Mouse (Mus musculus) spleen, embryonic (tissue): Measurements from ENCODE around the gene Zfp141.
"Not testable (repeated sequence)": the region's sequence is repeated elsewhere in the genome, so short reads cannot be mapped to it uniquely, and the experiment has no call there.

ENCODE experiments used
- CTCF ChIA-PET: fragments of 350-600 bp; sonication (Branson Sonifier 250); formaldehyde crosslinking; loops from one replicate; lab custom pipeline; 2022; lab: Charles Lee

Gene Zfp141

DNA sequence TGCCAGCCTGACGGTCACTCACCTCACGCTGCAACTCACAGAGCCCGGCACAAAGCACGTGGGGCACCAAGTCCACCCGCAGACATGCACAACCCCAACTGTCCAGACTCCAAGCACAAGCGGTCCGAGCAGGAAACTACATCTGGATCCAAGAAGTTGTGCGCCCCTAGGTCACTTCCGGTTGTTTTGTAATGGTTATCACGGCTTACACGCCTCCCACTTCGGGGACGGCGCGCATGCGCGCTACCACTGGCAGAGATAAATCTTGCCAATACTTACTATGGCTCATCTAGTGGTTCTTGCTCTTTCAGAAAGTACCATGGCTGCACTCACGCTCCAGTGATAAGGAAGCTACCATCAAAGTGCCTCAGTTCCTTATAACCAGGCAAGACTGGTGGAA, at the start of gene Zfp141:
TSS of gene Zfp141 (minus strand) at position 153 of the 400 bp plus-strand sequence.
- CTCF ChIA-PET = not testable (repeated sequence)

DNA sequence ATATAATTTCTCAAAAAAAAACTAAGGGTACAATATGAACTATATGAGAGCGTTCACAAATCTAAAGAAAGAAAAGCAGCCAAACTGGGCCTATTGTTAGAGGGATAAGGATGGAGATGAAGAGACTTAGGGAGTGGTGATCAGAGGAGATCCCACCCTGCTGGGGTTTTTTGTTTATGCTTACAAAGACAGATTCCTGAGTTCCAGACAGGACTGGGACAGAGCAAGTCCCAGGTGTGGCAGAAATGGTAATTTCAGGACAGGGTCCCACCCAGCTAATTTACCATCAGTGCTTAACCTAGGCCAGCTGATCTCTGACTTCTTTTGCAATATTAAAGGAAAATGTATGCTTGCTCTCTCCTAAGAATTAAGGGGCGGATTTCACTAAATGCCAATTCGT, 46.2 kb upstream of the Zfp141 start:
- CTCF ChIA-PET = no interaction called here

DNA sequence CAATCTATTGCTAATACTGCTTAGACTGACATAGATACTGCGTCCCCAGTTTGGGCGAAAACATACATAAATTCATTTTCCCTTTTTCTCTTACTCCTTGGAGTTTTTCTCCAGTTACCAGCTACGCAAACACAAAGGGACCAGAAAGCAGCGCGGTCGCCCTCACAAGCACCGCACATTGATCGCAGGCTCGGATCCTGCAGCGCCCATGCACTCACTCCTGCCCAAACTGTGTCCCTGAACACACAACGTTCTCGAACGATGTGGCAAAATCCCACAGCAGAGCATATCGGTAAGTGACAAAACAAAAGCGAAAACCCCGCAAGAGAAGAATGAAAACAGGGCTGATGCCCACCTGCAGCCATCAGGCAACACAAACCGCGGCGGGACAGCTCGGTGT, 354 bp downstream of the Zfp141 start:
- CTCF ChIA-PET = no interaction called here

DNA sequence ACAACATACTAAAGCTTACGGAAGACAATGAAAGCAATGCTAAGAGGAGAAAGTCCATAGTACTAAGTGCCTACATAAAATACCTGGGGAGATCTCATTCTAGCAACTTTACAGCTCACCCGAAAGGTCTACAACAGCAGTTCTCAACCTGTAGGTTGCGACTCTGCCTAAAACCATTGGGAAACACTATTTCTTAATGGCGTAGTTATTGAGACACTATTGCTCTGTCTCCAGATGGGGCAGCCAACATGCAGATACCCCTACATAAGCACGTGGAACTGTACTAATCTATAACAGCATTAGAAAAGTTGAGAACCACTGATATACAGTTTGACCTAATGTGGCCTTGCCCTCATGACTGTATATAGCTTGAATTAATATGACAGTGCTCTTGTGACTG, 7.3 kb downstream of the Zfp141 start:
- CTCF ChIA-PET = no interaction called here

DNA sequence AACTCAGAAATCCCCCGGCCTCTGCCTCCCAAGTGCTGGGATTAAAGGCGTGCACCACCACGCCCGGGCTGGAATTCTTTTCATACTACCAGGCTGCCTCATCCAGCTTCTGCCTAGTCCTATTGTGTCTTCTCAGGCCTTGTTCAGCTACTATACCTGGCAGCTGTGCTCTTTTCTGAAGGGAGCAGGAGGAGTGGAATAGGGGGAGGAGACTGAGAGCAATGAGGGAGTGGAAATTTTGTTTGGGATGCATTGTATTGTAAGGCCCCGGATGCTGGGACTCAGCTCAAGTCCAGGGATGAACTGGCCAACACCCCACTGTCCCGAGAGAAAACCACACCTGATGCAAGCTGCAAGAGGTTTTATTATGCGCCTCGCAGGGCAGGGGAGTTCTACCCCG, 8.2 kb downstream of the Zfp141 start:
- CTCF ChIA-PET = no interaction called here

DNA sequence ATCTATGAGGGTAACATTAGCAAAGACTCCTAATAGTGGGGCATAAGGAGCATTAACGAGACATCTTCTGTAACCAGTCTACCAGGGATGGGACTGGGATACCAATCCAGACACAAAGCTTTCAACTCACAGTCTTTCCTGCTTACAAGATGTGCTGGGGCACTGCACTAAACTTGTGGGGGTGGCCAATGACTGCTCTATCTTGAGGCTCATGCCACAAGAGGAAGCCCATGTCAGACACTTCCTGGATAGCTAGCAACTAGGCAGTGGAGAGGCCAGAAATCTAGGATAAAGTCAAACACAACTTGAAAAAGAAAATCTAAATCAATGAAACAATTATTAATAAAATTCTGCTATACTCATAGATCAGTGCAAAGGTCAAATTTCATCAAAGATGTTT, 9.3 kb downstream of the Zfp141 start:
- CTCF ChIA-PET = no interaction called here

DNA sequence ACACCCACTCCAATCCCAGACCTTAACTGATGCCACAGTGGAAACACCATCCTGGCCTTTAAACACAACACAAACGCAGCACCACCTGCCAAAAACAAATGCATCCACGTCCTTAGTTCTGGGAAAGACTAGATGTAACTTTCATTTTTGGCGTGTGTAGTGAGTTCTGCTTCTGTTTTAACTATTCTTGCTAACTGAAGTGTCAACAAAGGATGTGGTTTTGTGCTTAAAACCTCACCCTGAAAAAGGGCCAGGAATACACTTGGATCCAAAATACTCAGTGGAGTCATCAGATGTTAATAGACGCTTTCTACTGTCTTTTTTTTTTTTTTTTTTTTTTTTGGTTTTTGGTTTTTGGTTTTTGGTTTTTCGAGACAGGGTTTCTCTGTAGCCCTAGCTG, 14.7 kb downstream of the Zfp141 start:
- CTCF ChIA-PET = no interaction called here

DNA sequence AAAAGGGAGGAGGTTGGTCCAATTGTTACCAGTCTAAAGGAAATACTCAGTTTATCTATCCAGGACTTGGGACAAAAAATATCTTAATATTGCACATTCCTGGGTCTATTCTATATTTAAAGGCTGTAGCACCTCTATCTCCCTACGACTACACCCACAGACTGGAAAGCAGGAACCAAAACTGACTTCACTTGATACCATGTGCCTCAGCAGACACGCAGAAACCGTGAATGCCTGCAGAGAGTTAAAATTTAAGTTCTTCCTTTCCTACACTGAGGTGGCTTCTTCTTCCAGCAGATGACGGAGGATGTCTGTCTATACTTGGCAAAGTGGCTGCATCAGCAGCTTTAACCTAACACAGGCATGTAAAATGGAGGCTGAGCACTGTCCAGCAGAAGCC, 15.2 kb downstream of the Zfp141 start:
- CTCF ChIA-PET = no interaction called here

DNA sequence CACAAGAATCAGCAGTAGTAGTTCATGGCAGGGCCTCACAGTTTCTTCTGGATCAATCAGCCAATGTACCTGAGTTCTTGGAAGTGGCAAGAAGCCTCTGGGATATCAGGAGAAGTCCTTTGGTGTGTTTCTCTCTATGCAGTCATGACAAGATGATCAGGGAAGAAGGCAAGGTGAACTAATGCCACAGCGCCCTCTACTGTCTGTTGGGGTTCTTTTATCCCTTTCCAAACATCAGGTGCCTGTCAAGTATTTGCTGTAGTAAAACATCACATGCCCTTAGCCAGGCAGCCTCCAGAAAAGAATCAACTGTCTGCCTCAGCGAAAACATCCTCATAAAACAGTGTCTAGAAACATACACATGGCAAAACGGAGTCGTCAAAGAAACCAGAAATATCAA, 50.9 kb downstream of the Zfp141 start:
- CTCF ChIA-PET = no interaction called here

DNA sequence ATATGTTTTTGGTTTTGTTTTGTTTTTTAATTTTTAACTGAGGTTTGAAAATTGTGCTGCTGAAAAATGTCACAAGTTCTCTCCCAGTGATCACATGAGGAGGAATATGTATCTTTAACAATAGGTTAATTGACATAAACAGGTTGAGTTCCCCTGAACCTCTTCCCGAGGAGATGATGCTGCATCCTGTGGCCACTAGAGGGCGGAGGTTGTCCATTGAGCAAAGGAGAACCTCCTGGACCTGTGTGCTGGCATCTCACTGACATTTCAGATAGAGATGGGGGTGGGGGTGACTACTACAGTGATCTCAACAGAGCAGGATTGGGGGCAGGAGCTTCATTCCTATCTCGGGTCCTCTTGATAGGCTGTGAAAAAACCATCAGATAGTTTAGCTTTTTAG, 54.9 kb downstream of the Zfp141 start:
- CTCF ChIA-PET = no interaction called here

DNA sequence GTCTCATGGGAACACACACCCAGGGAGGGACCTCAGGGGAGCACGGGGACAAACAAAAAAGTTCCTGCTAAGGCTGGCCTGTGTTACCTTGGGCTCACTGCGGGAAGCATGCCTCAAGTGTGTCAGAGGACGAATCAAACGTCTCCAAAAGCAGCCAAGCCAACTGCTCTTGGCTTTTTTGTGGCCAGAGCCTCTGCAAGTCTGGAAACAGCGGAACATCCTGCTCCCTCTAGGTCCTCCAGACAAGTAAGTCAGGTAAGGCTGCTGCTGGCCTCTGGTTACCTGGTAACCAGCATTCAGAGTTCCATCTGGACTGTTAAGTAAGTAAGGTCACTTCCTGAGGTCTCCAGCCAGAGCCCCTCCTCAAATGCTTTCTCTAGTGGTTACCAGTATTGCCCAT, 57.7 kb downstream of the Zfp141 start, which contains the start of gene 4933421I07Rik:
TSS of gene 4933421I07Rik (minus strand) at position 271 of the 400 bp plus-strand sequence.
- CTCF ChIA-PET = no interaction called here

DNA sequence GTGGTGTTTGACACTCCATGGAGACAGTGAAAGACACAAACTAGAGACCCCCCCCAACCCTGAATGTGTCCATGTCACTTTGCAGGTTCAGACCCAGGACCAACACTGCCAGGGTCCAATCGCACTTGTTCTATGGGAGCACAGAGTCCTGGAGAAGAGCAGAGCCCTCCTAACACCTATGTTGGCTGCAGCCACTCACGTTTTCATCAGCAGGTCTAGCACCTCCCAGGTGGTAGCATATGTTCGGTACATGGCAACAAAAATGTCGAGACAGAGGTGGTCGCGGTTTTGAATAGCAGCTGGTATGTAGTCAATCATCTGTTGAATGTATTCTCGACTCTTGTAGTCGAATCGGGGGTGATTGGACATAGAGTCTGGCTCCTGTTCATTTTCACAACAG, 58.2 kb downstream of the Zfp141 start:
- CTCF ChIA-PET = no interaction called here
